Mouse (Mus musculus) liver, embryonic 15.5 days (tissue): ENCODE results near the gene Asf1a. TPM values are rescaled to one million over a fixed set of nuclear protein-coding genes. Genes with fewer than 3 reads are reported as not detected.
"Not testable (repeated sequence)": the region's sequence is repeated elsewhere in the genome, so short reads cannot be mapped to it uniquely, and the experiment has no call there.

Source experiments
- ATAC-seq: fragments of 200-750 bp; cut with Nextera tagmentation; 2 replicates; pipeline ENCODE4 v1.8.0; 2017; ENCODE audit warnings: moderate number of reproducible peaks, mild to moderate bottlenecking, moderate library complexity; ENCODE audit not compliant: insufficient read depth
- H3K27ac ChIP-seq: fragments of 300-500 bp; sonication (generic); replicated peaks from 2 replicates; pipeline ENCODE4 v1.5.1; 2015; ENCODE audit warnings: mild to moderate bottlenecking, inconsistent platforms
- H3K27me3 ChIP-seq: fragments of 300-500 bp; sonication (generic); 2 replicates; pipeline ENCODE4 v1.6.1; 2015; ENCODE audit warnings: mild to moderate bottlenecking, inconsistent platforms
- H3K36me3 ChIP-seq: fragments of 300-500 bp; sonication (generic); replicated peaks from 2 replicates; pipeline ENCODE4 v1.6.1; 2015; ENCODE audit warnings: moderate library complexity, mild to moderate bottlenecking, inconsistent platforms
- H3K4me1 ChIP-seq: fragments of 300-500 bp; sonication (generic); replicated peaks from 2 replicates; pipeline ENCODE4 v1.6.1; 2015; ENCODE audit warnings: inconsistent platforms
- H3K4me2 ChIP-seq: fragments of 300-500 bp; sonication (generic); 2 replicates; pipeline ENCODE4 v1.6.1; 2015; ENCODE audit warnings: moderate library complexity, mild to moderate bottlenecking, inconsistent platforms
- H3K4me3 ChIP-seq: fragments of 300-500 bp; sonication (generic); replicated peaks from 2 replicates; pipeline ENCODE4 v1.5.1; 2015; ENCODE audit warnings: mild to moderate bottlenecking, inconsistent platforms
- H3K9ac ChIP-seq: fragments of 300-500 bp; sonication (generic); 2 replicates; pipeline ENCODE4 v1.6.1; 2015; ENCODE audit warnings: moderate library complexity, mild to moderate bottlenecking, inconsistent platforms
- H3K9me3 ChIP-seq: fragments of 300-500 bp; sonication (generic); replicated peaks from 2 replicates; pipeline ENCODE4 v1.6.1; 2016; ENCODE audit warnings: inconsistent platforms
- WGBS: fragments of 180-500 bp; shearing (Covaris S2); methylation state at CpG from one replicate; pipeline ENCODE4 v1.1.7; 2015; ENCODE audit warnings: mixed read lengths; ENCODE audit not compliant: insufficient replicate concordance; 5-methylcytosine and 5-hydroxymethylcytosine counted together
- polyA plus RNA-seq: library from polyadenylated mRNA; unstranded; fragments of >200 nt; fragmentation: Nextera tagmentation; extraction: Ambion mirVana; gene quantifications from 2 replicates; pipeline ENCODE4 v1.2.1, GENCODE M21; 2015

Asf1a gene
- polyA plus RNA-seq, 1 experiment from 2014 or later, result 74.6 TPM

GRCm38 (mm10) chr10:53650683-53651082, 54.1 kb downstream of the Asf1a start:
- 45% methylated on average over 2 of the region's 2 CpGs for WGBS
- Histone ChIP-seq H3K9me3 (no peaks in the 10 kb centered on the region), H3K4me2 (no peak overlapping the region), H3K27me3 (no peaks in the 10 kb centered on the region), H3K36me3 (no peaks in the 10 kb centered on the region), H3K4me1 (no peaks in the 10 kb centered on the region), H3K9ac (no peak overlapping the region), H3K27ac (no peak overlapping the region), H3K4me3 (no peak overlapping the region)
- no peak for ATAC-seq

- not testable (repeated sequence) for H3K4me1 ChIP-seq, H3K27ac ChIP-seq, H3K36me3 ChIP-seq, H3K4me2 ChIP-seq, H3K9ac ChIP-seq, H3K9me3 ChIP-seq, H3K4me3 ChIP-seq, ATAC-seq, H3K27me3 ChIP-seq
- WGBS, result 53% methylated on average over 5 of the region's 5 CpGs
Measured at GRCm38 (mm10) chr10:53654239-53654638, 57.7 kb downstream of the Asf1a start.

Other genes with a start within 250 kb of the Asf1a start
- gene Cep85l, start 216.8 kb upstream of the Asf1a start, polyA plus RNA-seq, result 2.0 TPM in 2 replicates
- 3.4 and 4.2 TPM in 2 replicates for gene Mcm9, start 33.7 kb downstream of the Asf1a start, polyA plus RNA-seq
- 0.16 and 0.25 TPM in 2 replicates for gene Fam184a, start 154.4 kb downstream of the Asf1a start, polyA plus RNA-seq